Mouse (Mus musculus) testis, adult 2 months (tissue): Measurements from ENCODE around the gene Mcrip1. TPM values are rescaled to one million over a fixed set of nuclear protein-coding genes. Genes with fewer than 3 reads are reported as not detected.

ENCODE experiments used
- H3K27ac ChIP-seq: fragments of 200-500 bp; 2 replicates; pipeline ENCODE4 v1.5.1; 2012; ENCODE audit warnings: low read depth, low read length; ENCODE audit not compliant: control insufficient read depth, insufficient read depth
- H3K27me3 ChIP-seq: fragments of 200-500 bp; 2 replicates; pipeline ENCODE4 v1.6.1; 2012; ENCODE audit warnings: mild to moderate bottlenecking, low read length, moderate library complexity; ENCODE audit not compliant: control insufficient read depth, insufficient read depth
- H3K36me3 ChIP-seq: fragments of 200-500 bp; 2 replicates; pipeline ENCODE4 v1.6.1; 2012; ENCODE audit warnings: mild to moderate bottlenecking, low read length; ENCODE audit not compliant: control insufficient read depth, insufficient read depth
- H3K4me1 ChIP-seq: fragments of 200-500 bp; 2 replicates; pipeline ENCODE4 v1.6.1; 2012; ENCODE audit warnings: low read length; ENCODE audit not compliant: control insufficient read depth, insufficient read depth
- H3K4me3 ChIP-seq: fragments of 200-500 bp; 2 replicates; pipeline ENCODE4 v1.5.1; 2012; ENCODE audit warnings: low read depth, mild to moderate bottlenecking, low read length, moderate library complexity, mixed read lengths; ENCODE audit not compliant: control insufficient read depth
- CTCF ChIP-seq: fragments of 200-500 bp; IDR thresholded peaks from 2 replicates; pipeline ENCODE4 v1.5.1; 2012; ENCODE audit warnings: low read depth, mild to moderate bottlenecking, inconsistent platforms, low read length, moderate library complexity; ENCODE audit not compliant: control insufficient read depth, insufficient read depth, insufficient replicate concordance
- POLR2A ChIP-seq: fragments of 200-500 bp; IDR thresholded peaks from 2 replicates; pipeline ENCODE4 v1.6.1; 2012; ENCODE audit warnings: low read depth, mild to moderate bottlenecking, inconsistent platforms, low read length, moderate library complexity; ENCODE audit not compliant: control insufficient read depth
- polyA plus RNA-seq: library from polyadenylated mRNA; depleted of rRNA; stranded (reverse); fragments of >200 nt; gene quantifications from 2 replicates; pipeline ENCODE4 v1.2.3, GENCODE M21; 2012

Mcrip1 gene
- polyA plus RNA-seq, 1 experiment: 196 TPM

DNA sequence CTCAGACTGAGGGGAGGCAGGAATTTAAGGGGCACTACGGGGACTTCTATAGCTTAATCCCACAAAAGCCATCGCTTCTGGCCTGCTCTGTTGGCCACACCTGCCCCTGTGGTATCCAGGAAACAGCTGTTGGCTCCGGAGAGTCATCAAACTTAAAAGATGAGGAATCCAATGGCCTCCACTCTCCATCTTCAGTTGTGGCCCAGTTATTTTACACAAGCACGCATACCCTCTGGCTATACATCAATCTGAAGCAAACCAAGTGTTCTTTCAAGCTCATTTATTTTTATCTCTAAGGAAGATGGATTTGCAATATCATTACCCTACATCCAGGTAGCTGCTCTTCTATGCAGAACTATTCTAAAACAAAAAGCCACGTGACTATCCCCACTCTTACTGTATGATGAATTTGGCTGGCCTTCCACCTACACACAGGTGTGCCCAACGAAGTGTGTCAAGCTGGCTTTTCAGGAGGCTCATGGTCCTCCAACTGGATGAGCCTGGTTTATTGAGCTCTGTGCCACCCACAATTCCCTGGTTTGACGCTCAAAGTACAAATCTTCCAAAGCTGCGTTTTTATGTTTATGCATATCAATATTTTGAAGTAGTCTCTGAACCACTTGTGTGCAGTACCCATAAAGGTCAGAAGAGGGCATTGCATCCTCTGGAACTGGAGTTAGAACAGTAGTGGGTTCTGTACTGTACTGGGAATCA is 32.9 kb upstream of the Mcrip1 start:
- TF ChIP-seq CTCF (no peak), POLR2A (no peak)
- H3K27me3 ChIP-seq: no peaks in the 10 kb centered on the region
- H3K4me1 ChIP-seq: peaks cover 18% of the 10 kb centered on the region
- H3K4me3 ChIP-seq: peak overlapping the region; percentile 90
- H3K36me3 ChIP-seq: peaks cover 3% of the 10 kb centered on the region; the same call in 1 of the 2 replicates
- H3K27ac ChIP-seq: peak overlapping the region; percentile 94

DNA sequence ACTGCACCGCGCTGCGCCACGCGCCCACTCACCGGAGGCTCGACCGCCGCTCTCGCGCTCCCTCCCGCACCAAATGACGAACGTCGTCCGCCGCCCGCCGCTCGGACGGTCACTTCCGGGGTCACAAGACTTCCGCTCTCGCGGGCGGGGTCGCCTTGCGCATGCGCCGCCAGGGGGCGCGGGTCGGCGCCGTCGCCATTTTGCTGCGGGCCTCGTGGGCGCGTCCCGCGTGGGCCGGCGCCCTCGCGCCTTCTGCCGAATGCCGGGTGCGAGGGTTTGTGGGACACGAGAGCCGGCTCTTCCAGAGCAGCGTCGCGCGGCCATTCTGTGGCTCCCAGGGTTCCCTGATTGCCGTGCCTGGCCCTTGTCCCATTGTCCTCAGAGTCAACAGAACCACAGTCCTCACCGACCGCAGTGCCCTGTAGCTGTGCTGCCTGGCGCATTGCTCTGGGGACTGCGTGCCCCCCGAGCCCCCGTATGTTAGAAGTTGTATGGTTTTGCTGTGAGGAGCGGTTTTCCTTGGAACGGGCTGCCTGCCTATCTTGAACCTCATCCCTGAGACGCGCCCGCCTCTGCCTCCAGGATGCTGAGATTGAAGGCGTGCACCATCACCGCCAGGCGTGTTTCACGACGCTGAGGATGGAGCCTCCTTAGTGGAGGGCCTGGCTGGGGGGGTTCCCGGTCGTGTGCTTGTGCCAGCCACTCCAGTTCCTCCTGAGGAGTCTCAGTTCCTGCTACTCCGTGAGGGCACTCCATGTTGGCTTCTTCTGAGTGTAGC is 32.2 kb upstream of the Mcrip1 start, which contains the start of gene Arhgdia:
TSS of gene Arhgdia (minus strand) at position 135 of the 778 bp plus-strand sequence.
- 0 out of 2 replicates have a peak, but pooled peaks have one; percentile 5 for TF ChIP-seq CTCF
- peak; percentile 77 for TF ChIP-seq POLR2A
- peaks cover 3% of the 10 kb centered on the region; the same call in 1 of the 2 replicates for H3K36me3 ChIP-seq
- H3K4me1 ChIP-seq: peaks cover 18% of the 10 kb centered on the region
- H3K27ac ChIP-seq: peak within 1 kb of the TSS; percentile 94
- H3K4me3 ChIP-seq: peak within 1 kb of the TSS; percentile 90
- H3K27me3 ChIP-seq: no peaks in the 10 kb centered on the region

DNA sequence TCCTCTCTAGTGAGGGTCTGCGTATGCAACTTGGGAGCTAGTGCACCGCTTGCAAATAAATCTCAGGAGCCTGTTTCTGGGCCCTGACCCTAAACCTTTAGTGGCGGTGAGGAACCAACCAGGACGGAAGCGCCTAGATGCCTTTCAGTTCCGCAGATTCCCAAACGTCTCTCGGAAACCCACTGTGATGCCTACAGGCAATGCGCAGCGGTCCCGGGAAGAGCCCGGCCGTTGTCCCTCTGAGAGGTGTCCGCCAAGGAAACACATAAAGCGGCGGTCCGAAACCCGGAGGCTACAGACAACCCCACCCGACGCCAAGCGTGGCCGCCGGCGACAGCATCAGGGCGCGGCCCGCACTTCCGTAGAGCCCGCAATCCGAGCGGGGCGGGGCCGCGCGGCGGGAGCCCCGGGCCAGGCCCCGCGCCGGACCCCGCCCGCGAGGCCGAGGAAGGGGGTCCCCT is 31.4 kb upstream of the Mcrip1 start:
- Histone ChIP-seq H3K4me3 (peak overlapping the region; percentile 90), H3K27ac (peak overlapping the region; percentile 83), H3K27me3 (no peaks in the 10 kb centered on the region), H3K4me1 (peaks cover 18% of the 10 kb centered on the region), H3K36me3 (peaks cover 3% of the 10 kb centered on the region; the same call in 1 of the 2 replicates)
- TF ChIP-seq POLR2A: no peak
- no peak for TF ChIP-seq CTCF

DNA sequence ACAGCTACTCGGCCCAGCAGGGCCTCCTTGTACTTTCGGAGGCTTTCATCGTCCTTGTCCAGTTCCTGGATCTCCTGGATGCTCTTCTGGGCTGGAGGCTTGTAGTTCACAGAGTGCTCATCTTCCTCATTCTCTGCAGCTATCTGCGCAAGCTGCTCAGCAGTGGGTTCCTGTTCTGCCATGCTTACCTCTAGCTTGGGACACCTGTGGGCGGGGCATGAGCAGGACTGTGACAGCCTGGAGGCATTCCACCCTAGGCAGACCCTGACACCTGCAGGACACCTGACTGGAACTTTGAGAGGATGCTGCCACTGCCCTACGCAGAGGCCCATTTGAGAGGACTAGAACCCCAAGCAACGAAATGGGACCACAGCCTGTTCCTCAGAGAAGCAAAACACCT is 30.7 kb upstream of the Mcrip1 start:
- no peak for TF ChIP-seq CTCF
- no peak for TF ChIP-seq POLR2A
- peak overlapping the region; percentile 90; the same call in 1 of the 2 replicates for H3K4me3 ChIP-seq
- no peaks in the 10 kb centered on the region for H3K27me3 ChIP-seq
- peaks cover 18% of the 10 kb centered on the region for H3K4me1 ChIP-seq
- peaks cover 3% of the 10 kb centered on the region; the same call in 1 of the 2 replicates for H3K36me3 ChIP-seq
- H3K27ac ChIP-seq: no peak overlapping the region

DNA sequence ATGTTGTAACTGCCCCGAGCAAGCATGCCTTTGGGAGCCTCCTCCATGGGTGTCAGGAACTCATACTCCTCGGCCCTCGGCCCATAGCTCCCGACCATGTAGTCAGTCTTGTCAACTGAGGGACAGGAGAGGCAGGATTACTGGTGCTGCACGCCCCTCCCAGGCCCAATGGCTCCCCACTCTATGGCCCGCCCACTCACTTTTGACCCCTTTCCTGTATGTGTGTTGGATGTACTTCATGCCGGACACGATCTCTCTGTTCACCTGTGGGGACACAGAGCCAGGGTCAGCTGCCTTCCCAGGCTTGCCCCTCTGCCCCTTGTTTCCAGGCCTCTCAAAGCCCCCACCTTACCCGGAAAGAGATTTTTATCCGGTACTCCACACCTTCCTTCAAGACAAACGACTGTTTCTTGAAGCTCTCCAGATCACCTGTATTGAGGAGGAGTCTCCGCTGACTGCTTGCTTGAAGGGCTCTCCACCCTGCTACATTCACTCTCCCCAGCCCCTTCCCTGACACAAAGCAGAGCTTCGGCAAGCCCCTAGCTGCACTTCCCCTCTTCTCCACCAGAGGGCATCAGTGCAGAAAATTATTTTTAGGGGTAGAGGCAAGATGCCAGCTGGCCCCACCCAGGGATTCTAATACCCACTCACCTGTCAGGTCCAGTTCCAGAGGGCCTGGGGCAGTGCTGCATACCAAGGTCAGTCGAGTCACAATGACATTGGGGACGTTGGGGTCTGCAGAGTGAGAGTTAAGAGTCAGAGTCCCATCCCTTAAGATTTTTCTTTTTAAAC is 30.0 kb upstream of the Mcrip1 start:
- H3K4me3 ChIP-seq: no peak overlapping the region
- peaks cover 18% of the 10 kb centered on the region for H3K4me1 ChIP-seq
- H3K27me3 ChIP-seq: no peaks in the 10 kb centered on the region
- H3K36me3 ChIP-seq: peaks cover 3% of the 10 kb centered on the region; the same call in 1 of the 2 replicates
- TF ChIP-seq CTCF (peak; percentile 72), POLR2A (no peak)
- no peak overlapping the region for H3K27ac ChIP-seq

DNA sequence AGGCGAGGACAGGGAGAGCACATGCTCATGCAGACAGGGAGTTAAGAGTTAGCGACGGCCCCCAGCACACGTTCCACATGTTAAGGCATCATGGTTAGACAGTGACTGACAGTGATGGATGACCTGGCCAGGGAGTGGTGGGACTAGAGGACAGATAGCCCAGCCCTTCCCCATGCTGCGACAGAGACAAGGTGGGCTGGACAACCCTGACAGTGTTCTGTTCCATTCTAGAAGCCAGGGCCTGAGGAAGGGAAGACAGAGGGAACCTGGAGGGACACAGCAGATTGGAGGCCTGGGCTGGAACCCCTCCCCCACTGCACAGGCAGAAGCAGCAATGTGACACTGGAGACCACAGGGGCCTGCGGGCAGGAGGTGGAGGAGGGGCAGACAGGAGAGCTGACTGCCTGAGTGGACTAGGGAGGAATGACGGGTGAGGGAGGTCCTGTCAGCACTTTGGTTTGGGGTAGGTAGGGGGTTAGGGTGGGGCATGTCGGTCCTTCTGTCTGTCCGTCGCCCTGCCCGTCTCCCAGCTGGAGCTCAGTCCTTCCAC is 29.2 kb upstream of the Mcrip1 start:
- H3K4me1 ChIP-seq: peaks cover 21% of the 10 kb centered on the region
- TF ChIP-seq POLR2A (no peak), CTCF (no peak)
- H3K4me3 ChIP-seq: no peak overlapping the region
- no peak overlapping the region for H3K27ac ChIP-seq
- no peaks in the 10 kb centered on the region for H3K27me3 ChIP-seq
- H3K36me3 ChIP-seq: peaks cover 3% of the 10 kb centered on the region; the same call in 1 of the 2 replicates
